Mouse (Mus musculus): ENCODE results near the gene Gadd45gip1. TPM values are rescaled to one million over a fixed set of nuclear protein-coding genes. Genes with fewer than 3 reads are reported as not detected.

Gadd45gip1 gene
- total RNA-seq, 1 experiment from 2014 or later: 14.1 TPM

Other genes with a start within 250 kb of the Gadd45gip1 start
- gene Ier2, start 168.7 kb upstream of the Gadd45gip1 start, total RNA-seq (2017): 115 and 124 TPM in 2 replicates
- 83.2 and 89.7 TPM in 2 replicates for gene Trmt1, start 145.2 kb upstream of the Gadd45gip1 start, total RNA-seq (2017)
- 30.2 and 33.9 TPM in 2 replicates for gene Nacc1, start 143.7 kb upstream of the Gadd45gip1 start, total RNA-seq (2017)
- 54.5 and 59.7 TPM in 2 replicates for gene Lyl1, start 130.1 kb upstream of the Gadd45gip1 start, total RNA-seq (2017)
- gene G430095P16Rik, start 108.5 kb upstream of the Gadd45gip1 start, total RNA-seq (2017): 0.61 and 3.4 TPM in 2 replicates
- 1.7 and 3.4 TPM in 2 replicates for gene Nfix, start 31.2 kb upstream of the Gadd45gip1 start, total RNA-seq (2017)
- gene Dand5, start 8.7 kb upstream of the Gadd45gip1 start, total RNA-seq (2017): 4.5 and 5.5 TPM in 2 replicates
- 46.6 and 57.8 TPM in 2 replicates for gene Rad23a, start 9.1 kb downstream of the Gadd45gip1 start, total RNA-seq (2017)
- 690 and 751 TPM in 2 replicates for gene Calr, start 15.4 kb downstream of the Gadd45gip1 start, total RNA-seq (2017)
- gene Farsa, start 25.5 kb downstream of the Gadd45gip1 start, total RNA-seq (2017): 50.7 and 56.2 TPM in 2 replicates
- 4.4 and 5.5 TPM in 2 replicates for gene Syce2, start 40.6 kb downstream of the Gadd45gip1 start, total RNA-seq (2017)
- gene Gcdh, start 62.4 kb downstream of the Gadd45gip1 start, total RNA-seq (2017): 21.0 and 21.5 TPM in 2 replicates
- gene Klf1, start 70.4 kb downstream of the Gadd45gip1 start, total RNA-seq (2017): not detected in 2 replicates
- gene Dnase2a, start 77.0 kb downstream of the Gadd45gip1 start, total RNA-seq (2017): 31.7 and 34.7 TPM in 2 replicates
- 0.12 and 0.23 TPM in 2 replicates for gene Mast1, start 105.8 kb downstream of the Gadd45gip1 start, total RNA-seq (2017)
- gene Rtbdn, start 115.5 kb downstream of the Gadd45gip1 start, total RNA-seq (2017): not detected in 2 replicates
- not detected in 2 replicates for gene Gm49661, start 137.9 kb downstream of the Gadd45gip1 start, total RNA-seq (2017)
- 92.5 and 96.9 TPM in 2 replicates for gene Prdx2, start 138.1 kb downstream of the Gadd45gip1 start, total RNA-seq (2017)
- gene Rnaseh2a, start 138.2 kb downstream of the Gadd45gip1 start, total RNA-seq (2017): 26.5 and 36.0 TPM in 2 replicates
- gene Junb, start 147.2 kb downstream of the Gadd45gip1 start, total RNA-seq (2017): 867 and 1,013 TPM in 2 replicates
- 8.6 and 12.0 TPM in 2 replicates for gene Hook2, start 159.1 kb downstream of the Gadd45gip1 start, total RNA-seq (2017)
- gene Best2, start 183.0 kb downstream of the Gadd45gip1 start, total RNA-seq (2017): not detected in 2 replicates
- gene Asna1, start 193.8 kb downstream of the Gadd45gip1 start, total RNA-seq (2017): 38.9 and 43.1 TPM in 2 replicates
- gene Trir, start 195.3 kb downstream of the Gadd45gip1 start, total RNA-seq (2017): 124 and 193 TPM in 2 replicates
- 16.9 TPM in 2 replicates for gene Tnpo2, start 205.4 kb downstream of the Gadd45gip1 start, total RNA-seq (2017)
- 6.3 and 7.9 TPM in 2 replicates for gene Fbxw9, start 228.5 kb downstream of the Gadd45gip1 start, total RNA-seq (2017)
- not detected in 2 replicates for gene Gm5741, start 236.5 kb downstream of the Gadd45gip1 start, total RNA-seq (2017)
- 41.9 and 48.2 TPM in 2 replicates for gene Dhps, start 240.2 kb downstream of the Gadd45gip1 start, total RNA-seq (2017)
- 22.0 and 23.6 TPM in 2 replicates for gene Wdr83os, start 249.2 kb downstream of the Gadd45gip1 start, total RNA-seq (2017)
- 15.8 and 17.6 TPM in 2 replicates for gene Wdr83, start 249.8 kb downstream of the Gadd45gip1 start, total RNA-seq (2017)

Data from neutrophil, adult 5-6 weeks (primary cell).